Mouse (Mus musculus) liver, embryonic 12.5 days (tissue): ENCODE results near the gene Serpinb1b. TPM values are rescaled to one million over a fixed set of nuclear protein-coding genes. Genes with fewer than 3 reads are reported as not detected.

Experiments used
- ATAC-seq: fragments of 200-750 bp; cut with Nextera tagmentation; 2 replicates; pipeline ENCODE4 v1.8.0; 2017; ENCODE audit warnings: moderate number of reproducible peaks, mild to moderate bottlenecking, moderate library complexity
- H3K27ac ChIP-seq: fragments of 300-500 bp; sonication (generic); 2 replicates; pipeline ENCODE4 v1.5.1; 2016; ENCODE audit warnings: mild to moderate bottlenecking
- H3K27me3 ChIP-seq: fragments of 300-500 bp; sonication (generic); replicated peaks from 2 replicates; pipeline ENCODE4 v1.6.1; 2016; ENCODE audit warnings: mild to moderate bottlenecking, moderate library complexity
- H3K36me3 ChIP-seq: fragments of 300-500 bp; sonication (generic); 2 replicates; pipeline ENCODE4 v1.6.1; 2016; ENCODE audit warnings: mild to moderate bottlenecking, moderate library complexity
- H3K4me1 ChIP-seq: fragments of 300-500 bp; sonication (generic); 2 replicates; pipeline ENCODE4 v1.6.1; 2016
- H3K4me2 ChIP-seq: fragments of 300-500 bp; sonication (generic); 2 replicates; pipeline ENCODE4 v1.6.1; 2016; ENCODE audit warnings: mild to moderate bottlenecking, moderate library complexity
- H3K4me3 ChIP-seq: fragments of 300-500 bp; sonication (generic); 2 replicates; pipeline ENCODE4 v1.5.1; 2016; ENCODE audit warnings: mild to moderate bottlenecking, moderate library complexity
- H3K9ac ChIP-seq: fragments of 300-500 bp; sonication (generic); 2 replicates; pipeline ENCODE4 v1.6.1; 2016; ENCODE audit warnings: mild to moderate bottlenecking, moderate library complexity
- H3K9me3 ChIP-seq: fragments of 300-500 bp; sonication (generic); replicated peaks from 2 replicates; pipeline ENCODE4 v1.6.1; 2016; ENCODE audit warnings: mild to moderate bottlenecking, moderate library complexity
- WGBS: fragments of 180-500 bp; shearing (Covaris S2); methylation state at CpG from one replicate; pipeline ENCODE4 v1.1.7; 2016; ENCODE audit not compliant: insufficient replicate concordance; 5-methylcytosine and 5-hydroxymethylcytosine counted together
- polyA plus RNA-seq: library from polyadenylated mRNA; unstranded; fragments of >200 nt; fragmentation: Nextera tagmentation; extraction: Ambion mirVana; gene quantifications from 2 replicates; pipeline ENCODE4 v1.2.1, GENCODE M21; 2016

The Serpinb1b gene
- polyA plus RNA-seq, 1 experiment from 2014 or later, result not detected

DNA sequence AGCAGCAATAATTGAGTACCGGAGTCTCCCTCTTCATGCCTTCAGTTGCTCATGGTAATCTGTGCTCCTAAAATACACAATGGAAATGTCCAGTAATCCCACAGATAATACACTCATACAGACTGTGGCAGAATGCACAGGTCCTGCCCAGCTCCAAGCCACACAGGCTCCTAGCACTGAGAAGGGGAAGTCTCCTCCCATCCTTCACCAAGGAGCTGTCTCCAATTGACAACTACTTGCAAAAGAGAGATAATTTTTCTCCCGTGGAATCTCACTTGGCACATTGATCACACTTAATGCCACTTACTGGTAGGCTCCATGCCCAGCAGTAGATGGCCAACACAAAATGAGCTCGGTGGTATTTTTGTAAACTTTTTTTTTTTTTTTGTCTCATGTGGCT is 2.1 kb upstream of the Serpinb1b start:
- H3K27me3 ChIP-seq, result no peaks in the 10 kb centered on the region
- no peak for ATAC-seq
- H3K9ac ChIP-seq, result no peak overlapping the region
- no peaks in the 10 kb centered on the region for H3K9me3 ChIP-seq
- H3K4me2 ChIP-seq, result no peak overlapping the region
- no peak overlapping the region for H3K27ac ChIP-seq
- H3K4me3 ChIP-seq, result no peak overlapping the region
- 42% methylated on average over 3 of the region's 3 CpGs for WGBS
- H3K36me3 ChIP-seq, result no peaks in the 10 kb centered on the region
- no peaks in the 10 kb centered on the region for H3K4me1 ChIP-seq

- no peak overlapping the region for H3K4me2 ChIP-seq
- no peak overlapping the region for H3K4me3 ChIP-seq
- no peaks in the 10 kb centered on the region for H3K36me3 ChIP-seq
- no peak for ATAC-seq
- H3K9me3 ChIP-seq, result no peaks in the 10 kb centered on the region
- H3K4me1 ChIP-seq, result no peaks in the 10 kb centered on the region
- no peak overlapping the region for H3K27ac ChIP-seq
- H3K9ac ChIP-seq, result no peak overlapping the region
- no peaks in the 10 kb centered on the region for H3K27me3 ChIP-seq
- WGBS, result 50% methylated on average over 10 of the region's 10 CpGs
Observed at GRCm38 (mm10) chr13:33077026-33077685, 1.2 kb upstream of the Serpinb1b start.

DNA sequence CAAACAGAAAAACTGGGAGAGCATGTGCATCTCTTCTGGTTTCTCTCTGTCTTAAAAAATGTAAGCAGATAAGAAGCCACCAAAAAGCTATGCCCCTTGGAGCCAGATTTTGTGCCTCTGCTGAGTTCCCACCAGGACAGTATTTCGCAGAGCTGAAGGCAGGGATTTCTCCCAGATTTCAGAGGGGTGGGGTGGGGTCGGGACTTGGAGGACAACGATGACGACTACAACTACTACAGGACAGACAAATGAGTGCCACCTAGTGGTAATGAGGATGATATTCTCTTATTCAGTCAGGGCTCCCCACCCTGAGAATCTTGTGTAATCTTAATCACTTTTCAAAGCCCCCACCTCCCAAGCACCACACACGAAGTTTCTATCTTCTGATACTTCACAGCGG is 1.0 kb downstream of the Serpinb1b start:
- H3K9me3 ChIP-seq, result no peaks in the 10 kb centered on the region
- H3K4me3 ChIP-seq, result no peak overlapping the region
- H3K4me1 ChIP-seq, result no peaks in the 10 kb centered on the region
- no peaks in the 10 kb centered on the region for H3K27me3 ChIP-seq
- no peak for ATAC-seq
- H3K36me3 ChIP-seq, result no peaks in the 10 kb centered on the region
- no peak overlapping the region for H3K27ac ChIP-seq
- 11% methylated on average over 6 of the region's 6 CpGs for WGBS
- H3K9ac ChIP-seq, result no peak overlapping the region
- H3K4me2 ChIP-seq, result 0 out of 2 replicates have a peak overlapping the region, but pooled peaks have one; percentile 21

- Histone ChIP-seq H3K9ac (no peak overlapping the region), H3K36me3 (no peaks in the 10 kb centered on the region), H3K27ac (no peak overlapping the region), H3K4me2 (no peak overlapping the region), H3K4me3 (no peak overlapping the region), H3K9me3 (no peaks in the 10 kb centered on the region), H3K27me3 (no peaks in the 10 kb centered on the region), H3K4me1 (no peaks in the 10 kb centered on the region)
- 21% methylated on average over 3 of the region's 3 CpGs for WGBS
- no peak for ATAC-seq
Observed at GRCm38 (mm10) chr13:33080356-33080755, 2.0 kb downstream of the Serpinb1b start.

DNA sequence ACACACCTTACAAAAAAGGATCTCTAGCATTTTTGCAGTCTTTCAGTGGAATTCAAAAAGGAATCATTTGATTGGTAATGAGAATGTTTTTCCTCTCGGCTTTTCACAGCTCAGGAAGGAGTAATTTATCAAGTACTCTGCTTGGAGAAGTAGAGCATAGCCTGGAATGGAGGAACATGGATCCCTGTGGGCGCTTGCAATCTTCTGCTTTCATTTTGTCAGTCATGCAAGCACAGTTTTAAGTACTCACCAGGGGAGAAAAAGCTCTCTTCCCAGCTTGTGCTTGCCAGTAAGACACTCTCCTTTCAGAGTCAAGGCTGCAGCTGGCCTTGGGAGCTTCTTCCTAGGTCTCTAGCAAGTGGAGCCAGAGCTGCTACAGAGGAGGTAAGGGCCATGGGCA is 5.5 kb downstream of the Serpinb1b start:
- Histone ChIP-seq H3K4me1 (no peaks in the 10 kb centered on the region), H3K9me3 (peaks cover 10% of the 10 kb centered on the region), H3K4me3 (no peak overlapping the region), H3K27ac (no peak overlapping the region), H3K9ac (no peak overlapping the region), H3K4me2 (no peak overlapping the region), H3K27me3 (no peaks in the 10 kb centered on the region), H3K36me3 (no peaks in the 10 kb centered on the region)
- 36% methylated on average over 2 of the region's 2 CpGs for WGBS
- no peak for ATAC-seq

- H3K9me3 ChIP-seq, result peaks cover 13% of the 10 kb centered on the region
- 56% methylated on average over 5 of the region's 5 CpGs for WGBS
- H3K9ac ChIP-seq, result no peak overlapping the region
- no peak for ATAC-seq
- no peak overlapping the region for H3K4me2 ChIP-seq
- no peaks in the 10 kb centered on the region for H3K27me3 ChIP-seq
- H3K27ac ChIP-seq, result 0 out of 2 replicates have a peak overlapping the region, but pooled peaks have one; percentile 5
- no peaks in the 10 kb centered on the region for H3K36me3 ChIP-seq
- no peak overlapping the region for H3K4me3 ChIP-seq
- no peaks in the 10 kb centered on the region for H3K4me1 ChIP-seq
Observed at GRCm38 (mm10) chr13:33084975-33085694, 6.8 kb downstream of the Serpinb1b start.

GRCm38 (mm10) chr13:33085695-33086432 is 7.5 kb downstream of the Serpinb1b start:
- H3K4me2 ChIP-seq, result no peak overlapping the region
- H3K27ac ChIP-seq, result no peak overlapping the region
- no peaks in the 10 kb centered on the region for H3K27me3 ChIP-seq
- peaks cover 13% of the 10 kb centered on the region for H3K9me3 ChIP-seq
- no peaks in the 10 kb centered on the region for H3K4me1 ChIP-seq
- no peaks in the 10 kb centered on the region for H3K36me3 ChIP-seq
- ATAC-seq, result no peak
- H3K9ac ChIP-seq, result no peak overlapping the region
- H3K4me3 ChIP-seq, result no peak overlapping the region

- H3K9me3 ChIP-seq, result peaks cover 13% of the 10 kb centered on the region
- no peak overlapping the region for H3K4me2 ChIP-seq
Observed at GRCm38 (mm10) chr13:33089566-33089965, 11.2 kb downstream of the Serpinb1b start.

GRCm38 (mm10) chr13:33090546-33090945 is 12.2 kb downstream of the Serpinb1b start:
- Histone ChIP-seq H3K4me2 (no peak overlapping the region), H3K36me3 (no peaks in the 10 kb centered on the region), H3K27ac (no peak overlapping the region), H3K9ac (no peak overlapping the region), H3K27me3 (no peaks in the 10 kb centered on the region), H3K9me3 (peaks cover 13% of the 10 kb centered on the region), H3K4me1 (no peaks in the 10 kb centered on the region), H3K4me3 (no peak overlapping the region)
- ATAC-seq, result no peak
- WGBS, result 38% methylated on average over 1 of the region's 1 CpGs

More at GRCm38 (mm10) chr13:33089566-33089965, 11.2 kb downstream of the Serpinb1b start:
- Histone ChIP-seq H3K27ac (no peak overlapping the region), H3K4me3 (no peak overlapping the region), H3K9ac (no peak overlapping the region), H3K4me1 (no peaks in the 10 kb centered on the region), H3K36me3 (no peaks in the 10 kb centered on the region), H3K27me3 (no peaks in the 10 kb centered on the region)
- 52% methylated on average over 3 of the region's 3 CpGs for WGBS
- no peak for ATAC-seq

DNA sequence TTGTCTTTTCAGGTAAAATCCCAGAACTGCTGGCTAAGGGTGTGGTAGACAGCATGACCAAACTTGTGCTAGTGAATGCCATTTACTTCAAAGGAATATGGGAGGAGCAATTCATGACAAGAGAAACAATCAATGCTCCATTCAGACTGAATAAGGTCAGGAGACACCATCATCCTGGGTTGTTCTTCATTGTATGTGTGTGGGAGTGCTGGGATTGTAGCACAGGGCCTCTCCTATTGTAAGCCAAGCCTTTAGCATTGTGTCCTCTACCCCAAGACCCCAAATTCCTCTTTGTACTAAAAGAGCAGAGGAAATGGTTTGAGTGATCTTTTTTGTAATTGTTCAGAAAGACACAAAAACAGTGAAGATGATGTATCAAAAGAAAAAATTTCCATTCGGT is 12.9 kb downstream of the Serpinb1b start:
- Histone ChIP-seq H3K27ac (no peak overlapping the region), H3K27me3 (no peaks in the 10 kb centered on the region), H3K36me3 (no peaks in the 10 kb centered on the region), H3K9ac (no peak overlapping the region), H3K4me1 (no peaks in the 10 kb centered on the region), H3K4me2 (no peak overlapping the region), H3K4me3 (no peak overlapping the region), H3K9me3 (peaks cover 13% of the 10 kb centered on the region)
- ATAC-seq, result no peak
- WGBS, result 69% methylated on average over 1 of the region's 1 CpGs

GRCm38 (mm10) chr13:33095575-33095974 is 17.2 kb downstream of the Serpinb1b start:
- no peak overlapping the region for H3K4me2 ChIP-seq
- H3K4me1 ChIP-seq, result no peaks in the 10 kb centered on the region
- WGBS, result 52% methylated on average over 1 of the region's 1 CpGs
- no peaks in the 10 kb centered on the region for H3K36me3 ChIP-seq
- H3K9ac ChIP-seq, result no peak overlapping the region
- H3K9me3 ChIP-seq, result no peaks in the 10 kb centered on the region
- ATAC-seq, result no peak
- H3K4me3 ChIP-seq, result no peak overlapping the region
- no peak overlapping the region for H3K27ac ChIP-seq
- no peaks in the 10 kb centered on the region for H3K27me3 ChIP-seq

DNA sequence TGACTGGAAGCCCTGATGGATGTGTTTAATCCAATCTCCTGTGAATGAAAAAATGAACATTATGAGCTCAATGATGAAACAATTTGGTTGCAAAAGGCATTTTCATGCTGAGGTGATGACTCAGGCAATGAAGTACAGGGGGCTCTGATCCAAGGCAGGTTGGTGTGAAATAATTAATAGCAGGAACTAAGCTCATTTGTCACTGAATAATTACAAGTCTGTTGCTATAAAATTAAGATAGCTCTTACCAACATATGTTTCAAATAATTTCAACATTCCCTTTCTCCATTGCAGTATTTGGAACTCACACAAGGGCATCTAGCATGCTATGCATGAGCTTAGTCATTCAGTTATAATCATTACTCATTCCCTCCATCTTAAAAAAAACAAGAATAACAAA is 27.3 kb downstream of the Serpinb1b start:
- Histone ChIP-seq H3K9me3 (no peaks in the 10 kb centered on the region), H3K27ac (no peak overlapping the region), H3K4me3 (no peak overlapping the region), H3K36me3 (no peaks in the 10 kb centered on the region), H3K4me1 (no peaks in the 10 kb centered on the region), H3K27me3 (no peaks in the 10 kb centered on the region), H3K4me2 (no peak overlapping the region), H3K9ac (no peak overlapping the region)
- no peak for ATAC-seq
